Mouse (Mus musculus): Measurements from ENCODE around the gene H2-Q2. TPM values are rescaled to one million over a fixed set of nuclear protein-coding genes. Genes with fewer than 3 reads are reported as not detected.
"Not testable (repeated sequence)": the region's sequence is repeated elsewhere in the genome, so short reads cannot be mapped to it uniquely, and the experiment has no call there.

H2-Q2 gene
- total RNA-seq, 4 experiments from 2014 or later: 0.38 to 0.90 (median 0.45) TPM

GRCm38 (mm10) chr17:35359470-35359862, 17.4 kb downstream of the H2-Q2 start:
- DNase-seq (ENCODE audit: low spot score in 2 of 2): no peak

- DNase-seq (ENCODE audit: low spot score in 2 of 2): peak; percentile 84 to 86
These were observed 37.3 kb downstream of the H2-Q2 start, which contains the start of gene H2-Q4 for GRCm38 (mm10) chr17:35379369-35379728. Gene H2-Q4 (plus strand): TSS chr17:35379617.

- peak in 1 of 2 experiments; percentile 13 for DNase-seq (ENCODE audit: low spot score in 2 of 2)
These were observed 37.8 kb downstream of the H2-Q2 start for GRCm38 (mm10) chr17:35379729-35380451.

- not testable (repeated sequence) for DNase-seq (ENCODE audit: low spot score in 2 of 2)
These were observed 47.8 kb downstream of the H2-Q2 start for GRCm38 (mm10) chr17:35389796-35390195.

- DNase-seq (ENCODE audit: low spot score in 2 of 2): not testable (repeated sequence)
These were observed 50.6 kb downstream of the H2-Q2 start for GRCm38 (mm10) chr17:35392671-35393070.

GRCm38 (mm10) chr17:35393864-35394800, 52.1 kb downstream of the H2-Q2 start:
- not testable (repeated sequence) for DNase-seq (ENCODE audit: low spot score in 2 of 2)

Other genes starting within 250 kb of the H2-Q2 start
- not detected for gene Ly6g5c, start 234.0 kb upstream of the H2-Q2 start, total RNA-seq (2022)
- not detected for gene Ly6g5b, start 226.8 kb upstream of the H2-Q2 start, total RNA-seq (2022)
- 10 to 100 TPM in 1 of 4 experiments, 1 to 10 TPM in 3; 8.6 to 11.4 (median 9.3) TPM for gene Gpank1, start 220.8 kb upstream of the H2-Q2 start, total RNA-seq (2022)
- gene Csnk2b, start 220.2 kb upstream of the H2-Q2 start, total RNA-seq (2022): 100 to 1,000 TPM; 169 to 216 (median 180) TPM
- gene D17H6S53E, start 215.9 kb upstream of the H2-Q2 start, total RNA-seq (2022): 10 to 100 TPM; 13.6 to 22.6 (median 17.0) TPM
- gene Apom, start 210.2 kb upstream of the H2-Q2 start, total RNA-seq (2022): not detected
- gene Bag6, start 207.1 kb upstream of the H2-Q2 start, total RNA-seq (2022): 100 to 1,000 TPM; 206 to 247 (median 236) TPM
- gene Prrc2a, start 177.3 kb upstream of the H2-Q2 start, total RNA-seq (2022): 10 to 100 TPM; 90.5 to 98.3 (median 94.6) TPM
- under 1 TPM in 2 of 4 experiments, not detected in 2; 0.52 to 0.72 TPM for gene Aif1, start 166.2 kb upstream of the H2-Q2 start, total RNA-seq (2022)
- under 1 TPM in 2 of 4 experiments, not detected in 2; 0.73 to 0.92 TPM for gene Lst1, start 153.8 kb upstream of the H2-Q2 start, total RNA-seq (2022)
- gene Ltb, start 147.8 kb upstream of the H2-Q2 start, total RNA-seq (2022): not detected
- gene Tnf, start 140.2 kb upstream of the H2-Q2 start, total RNA-seq (2022): under 1 TPM in 1 of 4 experiments, not detected in 3; 0.31 TPM
- gene Lta, start 136.9 kb upstream of the H2-Q2 start, total RNA-seq (2022): under 1 TPM; 0.53 to 0.76 (median 0.65) TPM
- gene Gm16181, start 121.4 kb upstream of the H2-Q2 start, total RNA-seq (2022): not detected
- 1 to 10 TPM; 1.3 to 2.3 (median 1.9) TPM for gene Atp6v1g2, start 108.6 kb upstream of the H2-Q2 start, total RNA-seq (2022)
- gene Nfkbil1, start 106.5 kb upstream of the H2-Q2 start, total RNA-seq (2022): 1 to 10 TPM; 6.3 to 8.6 (median 8.0) TPM
- 10 to 100 TPM; 77.1 to 93.9 (median 81.7) TPM for gene Ddx39b, start 100.5 kb upstream of the H2-Q2 start, total RNA-seq (2022)
- gene H2-D1, start 79.5 kb upstream of the H2-Q2 start, total RNA-seq (2022): 10 to 100 TPM; 31.3 to 52.9 (median 41.7) TPM
- gene H2-Q1, start 21.8 kb upstream of the H2-Q2 start, total RNA-seq (2022): under 1 TPM in 3 of 4 experiments, not detected in 1; 0.17 to 0.65 (median 0.21) TPM
- 1 to 10 TPM; 3.2 to 5.2 (median 4.0) TPM for gene H2-Q4, start 37.4 kb downstream of the H2-Q2 start, total RNA-seq (2022)
- 1 to 10 TPM in 1 of 4 experiments, under 1 TPM in 3; 0.68 to 1.1 (median 0.87) TPM for gene H2-Q6, start 82.6 kb downstream of the H2-Q2 start, total RNA-seq (2022)
- gene H2-Q7, start 96.9 kb downstream of the H2-Q2 start, total RNA-seq (2022): 1 to 10 TPM in 3 of 4 experiments, under 1 TPM in 1; 0.94 to 1.6 (median 1.2) TPM
- under 1 TPM in 3 of 4 experiments, not detected in 1; 0.07 to 0.78 (median 0.29) TPM for gene H2-Q10, start 127.8 kb downstream of the H2-Q2 start, total RNA-seq (2022)
- not detected for gene Pou5f1, start 163.8 kb downstream of the H2-Q2 start, total RNA-seq (2022)
- gene Tcf19, start 174.6 kb downstream of the H2-Q2 start, total RNA-seq (2022): under 1 TPM; 0.32 to 0.67 (median 0.51) TPM
- 1 to 10 TPM in 3 of 4 experiments, under 1 TPM in 1; 0.82 to 1.3 (median 1.1) TPM for gene Cchcr1, start 174.9 kb downstream of the H2-Q2 start, total RNA-seq (2022)
- not detected for gene Psors1c2, start 191.0 kb downstream of the H2-Q2 start, total RNA-seq (2022)
- 1 to 10 TPM in 1 of 4 experiments, under 1 TPM in 1, not detected in 2; 0.29 to 1.1 TPM for gene Cdsn, start 209.9 kb downstream of the H2-Q2 start, total RNA-seq (2022)
- not detected for gene 2300002M23Rik, start 225.2 kb downstream of the H2-Q2 start, total RNA-seq (2022)